Mouse (Mus musculus): ENCODE measurements around the gene Psmc5.

GRCm38 (mm10) chr11:106274374-106274773 is 18.4 kb downstream of the Psmc5 start:
- TF ChIP-seq POLR2A (IDR thresholded peaks at IDR 0.05; ENCODE audit: insufficient read length, low read depth) (no peak), MAX (IDR thresholded peaks at IDR 0.05; ENCODE audit: low read depth) (no peak), E2F4 (IDR thresholded peaks at IDR 0.05; ENCODE audit: insufficient read depth) (no peak), MYOG (IDR thresholded peaks at IDR 0.05; ENCODE audit: control insufficient read depth in 1 of 3, insufficient read depth in 1 of 3, insufficient read length in 2 of 3, low read depth in 2 of 3) (no peak), TCF12 (IDR thresholded peaks at IDR 0.05; ENCODE audit: insufficient read depth, poor library complexity, severe bottlenecking) (no peak), CEBPB (IDR thresholded peaks at IDR 0.05; ENCODE audit: insufficient read depth, poor library complexity, severe bottlenecking) (no peak), MYOD1 (IDR thresholded peaks at IDR 0.05; ENCODE audit: control insufficient read depth in 1 of 3, insufficient read length in 2 of 3, low read depth in 2 of 3) (no peak)
